Mouse (Mus musculus): Measurements from ENCODE around the gene Rasl10a. TPM values are rescaled to one million over a fixed set of nuclear protein-coding genes. Genes with fewer than 3 reads are reported as not detected.

Rasl10a gene
- total and polyA plus RNA-seq, 2 experiments from 2014 or later, result 2.3 to 5.3 TPM

- Histone ChIP-seq H3K4me2 (ENCODE audit: low read depth) (peak overlapping the region; percentile 87; the same call in 1 of the 2 replicates), H3K27ac (ENCODE audit: low read depth, low read length) (no peak overlapping the region), H3K4me3 (ENCODE audit: low read depth, low read length) (no peak overlapping the region), H3K4me1 (ENCODE audit: insufficient read depth) (peaks cover 23% of the 10 kb centered on the region), H3K9ac (no peak overlapping the region), H3K36me3 (ENCODE audit: insufficient read depth) (peaks cover 8% of the 10 kb centered on the region; the same call in 1 of the 2 replicates), H3K27me3 (ENCODE audit: insufficient read depth, low read length) (peaks cover 50% of the 10 kb centered on the region), H3K9me3 (ENCODE audit: low read length) (no peaks in the 10 kb centered on the region)
- no peak for TF ChIP-seq CTCF (IDR thresholded peaks at IDR 0.05; ENCODE audit: low read depth)
- no peak for DNase-seq
- ATAC-seq, result no peak
- 26% methylated on average over 9 of the region's 9 CpGs for WGBS
These were observed 855 bp downstream of the Rasl10a start for GRCm38 (mm10) chr11:5058783-5059182.

GRCm38 (mm10) chr11:5059230-5059629, 1.3 kb downstream of the Rasl10a start:
- Histone ChIP-seq H3K4me2 (ENCODE audit: low read depth) (no peak overlapping the region), H3K4me3 (ENCODE audit: low read depth, low read length) (no peak overlapping the region), H3K27ac (ENCODE audit: low read depth, low read length) (no peak overlapping the region), H3K36me3 (ENCODE audit: insufficient read depth) (peaks cover 8% of the 10 kb centered on the region; the same call in 1 of the 2 replicates), H3K9ac (no peak overlapping the region), H3K9me3 (ENCODE audit: low read length) (no peaks in the 10 kb centered on the region), H3K27me3 (ENCODE audit: insufficient read depth, low read length) (peaks cover 50% of the 10 kb centered on the region), H3K4me1 (ENCODE audit: insufficient read depth) (peaks cover 27% of the 10 kb centered on the region)
- WGBS, result 31% methylated on average over 14 of the region's 14 CpGs
- TF ChIP-seq CTCF (IDR thresholded peaks at IDR 0.05; ENCODE audit: low read depth), result no peak
- DNase-seq, result no peak
- no peak for ATAC-seq

- Histone ChIP-seq H3K4me1 (ENCODE audit: insufficient read depth) (peaks cover 32% of the 10 kb centered on the region), H3K36me3 (ENCODE audit: insufficient read depth) (peaks cover 8% of the 10 kb centered on the region; the same call in 1 of the 2 replicates), H3K9me3 (ENCODE audit: low read length) (no peaks in the 10 kb centered on the region), H3K27ac (ENCODE audit: low read depth, low read length) (no peak overlapping the region), H3K27me3 (ENCODE audit: insufficient read depth, low read length) (peaks cover 50% of the 10 kb centered on the region), H3K9ac (no peak overlapping the region), H3K4me3 (ENCODE audit: low read depth, low read length) (no peak overlapping the region), H3K4me2 (ENCODE audit: low read depth) (0 out of 2 replicates have a peak overlapping the region, but pooled peaks have one; percentile 15)
- TF ChIP-seq CTCF (IDR thresholded peaks at IDR 0.05; ENCODE audit: low read depth), result peak; percentile 92
- WGBS, result 7% methylated on average over 27 of the region's 27 CpGs
- DNase-seq (peak; percentile 78), ATAC-seq (peak; percentile 30)
These were observed 1.8 kb downstream of the Rasl10a start for GRCm38 (mm10) chr11:5059704-5060156.

- peak overlapping the region; percentile 62 for H3K4me2 ChIP-seq (ENCODE audit: low read depth)
- no peak overlapping the region for H3K9ac ChIP-seq
- no peak for DNase-seq
- no peak overlapping the region for H3K27ac ChIP-seq (ENCODE audit: low read depth, low read length)
- ATAC-seq, result no peak
- no peak for TF ChIP-seq CTCF (IDR thresholded peaks at IDR 0.05; ENCODE audit: low read depth)
- peaks cover 32% of the 10 kb centered on the region for H3K4me1 ChIP-seq (ENCODE audit: insufficient read depth)
- no peaks in the 10 kb centered on the region for H3K9me3 ChIP-seq (ENCODE audit: low read length)
- H3K4me3 ChIP-seq (ENCODE audit: low read depth, low read length), result no peak overlapping the region
- peaks cover 50% of the 10 kb centered on the region for H3K27me3 ChIP-seq (ENCODE audit: insufficient read depth, low read length)
- peaks cover 8% of the 10 kb centered on the region; the same call in 1 of the 2 replicates for H3K36me3 ChIP-seq (ENCODE audit: insufficient read depth)
- WGBS, result 61% methylated on average over 26 of the region's 28 CpGs
These were observed 3.0 kb downstream of the Rasl10a start for GRCm38 (mm10) chr11:5060756-5061412.

GRCm38 (mm10) chr11:5061413-5062139, 3.6 kb downstream of the Rasl10a start:
- H3K36me3 ChIP-seq (ENCODE audit: insufficient read depth), result peaks cover 8% of the 10 kb centered on the region; the same call in 1 of the 2 replicates
- peaks cover 50% of the 10 kb centered on the region for H3K27me3 ChIP-seq (ENCODE audit: insufficient read depth, low read length)
- TF ChIP-seq CTCF (IDR thresholded peaks at IDR 0.05; ENCODE audit: low read depth), result no peak
- H3K9me3 ChIP-seq (ENCODE audit: low read length), result no peaks in the 10 kb centered on the region
- H3K4me1 ChIP-seq (ENCODE audit: insufficient read depth), result peaks cover 26% of the 10 kb centered on the region
- peak overlapping the region; percentile 62 for H3K4me2 ChIP-seq (ENCODE audit: low read depth)
- H3K27ac ChIP-seq (ENCODE audit: low read depth, low read length), result no peak overlapping the region
- WGBS, result 11% methylated on average over 57 of the region's 62 CpGs
- DNase-seq (peak; percentile 84), ATAC-seq (peak; percentile 19)
- H3K9ac ChIP-seq, result peak overlapping the region; percentile 33; the same call in 1 of the 2 replicates
- H3K4me3 ChIP-seq (ENCODE audit: low read depth, low read length), result peak overlapping the region; percentile 30

- WGBS, result 25% methylated on average over 13 of the region's 13 CpGs
- peaks cover 23% of the 10 kb centered on the region for H3K4me1 ChIP-seq (ENCODE audit: insufficient read depth)
- peaks cover 44% of the 10 kb centered on the region for H3K27me3 ChIP-seq (ENCODE audit: insufficient read depth, low read length)
- H3K9me3 ChIP-seq (ENCODE audit: low read length), result no peaks in the 10 kb centered on the region
- peaks cover 8% of the 10 kb centered on the region; the same call in 1 of the 2 replicates for H3K36me3 ChIP-seq (ENCODE audit: insufficient read depth)
- DNase-seq (no peak), ATAC-seq (no peak)
- H3K4me2 ChIP-seq (ENCODE audit: low read depth), result peak overlapping the region; percentile 62
- no peak for TF ChIP-seq CTCF (IDR thresholded peaks at IDR 0.05; ENCODE audit: low read depth)
- H3K9ac ChIP-seq, result peak overlapping the region; percentile 18; the same call in 1 of the 2 replicates
- H3K27ac ChIP-seq (ENCODE audit: low read depth, low read length), result no peak overlapping the region
- H3K4me3 ChIP-seq (ENCODE audit: low read depth, low read length), result peak overlapping the region; percentile 30
These were observed 4.4 kb downstream of the Rasl10a start for GRCm38 (mm10) chr11:5062326-5062725.
